Mouse (Mus musculus) MEL (cell line): ENCODE results near the gene Ablim1.

ENCODE experiments used
- CTCF ChIP-seq, 3 experiments: IDR thresholded peaks in 2 of 3; conservative IDR thresholded peaks in 1 of 3; 2 replicates each; pipeline ENCODE4 v1.5.1; 2011 to 2012; ENCODE audit warnings: low read length in 3 of 3, low read depth in 2 of 3, mild to moderate bottlenecking in 2 of 3, improper control_type of control experiment in 1 of 3, inconsistent platforms in 1 of 3, mixed read lengths in 1 of 3, moderate library complexity in 1 of 3; ENCODE audit not compliant: control insufficient read depth in 1 of 3, insufficient read depth in 1 of 3, poor library complexity in 1 of 3, severe bottlenecking in 1 of 3
- POLR2A ChIP-seq, 2 experiments: IDR thresholded peaks; 2 replicates each; pipeline ENCODE4 v1.6.1; 2011 to 2012; ENCODE audit warnings: low read length in 2 of 2, mild to moderate bottlenecking in 2 of 2, control low read depth in 1 of 2, improper control_type of control experiment in 1 of 2, low read depth in 1 of 2, moderate library complexity in 1 of 2; ENCODE audit not compliant: control insufficient read depth in 1 of 2, insufficient read depth in 1 of 2, poor library complexity in 1 of 2

DNA sequence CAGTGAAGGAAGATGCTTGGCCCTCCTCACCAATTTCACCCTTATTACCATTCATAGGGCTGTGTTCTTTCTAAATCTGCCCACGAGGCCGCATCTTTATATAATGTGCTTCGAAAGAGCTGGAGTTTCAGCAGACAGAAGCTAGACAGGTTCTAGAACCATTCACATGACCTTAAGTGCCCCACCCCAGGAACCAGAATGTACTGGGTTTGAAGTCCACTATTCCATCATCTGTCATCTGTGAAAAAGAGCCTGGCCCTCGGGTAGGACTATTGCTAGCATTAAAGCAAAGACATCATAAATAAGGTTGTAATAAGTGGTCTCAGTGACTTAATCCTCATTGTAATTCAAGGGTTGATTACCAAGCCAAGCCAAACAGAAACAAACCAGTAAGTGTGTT, 35.1 kb downstream of the Ablim1 start:
- TF ChIP-seq CTCF (IDR thresholded peaks at IDR 0.05 in 2 of 3, conservative IDR thresholded peaks at IDR 0.05 in 1 of 3; ENCODE audit: control insufficient read depth in 1 of 3, insufficient read depth in 1 of 3, low read depth in 2 of 3, low read length in 3 of 3, poor library complexity in 1 of 3, severe bottlenecking in 1 of 3) (no peak), POLR2A (IDR thresholded peaks at IDR 0.05; ENCODE audit: control insufficient read depth in 1 of 2, insufficient read depth in 1 of 2, low read depth in 1 of 2, low read length in 2 of 2, poor library complexity in 1 of 2) (no peak)
